Mouse (Mus musculus) adrenal gland, adult (tissue): Measurements from ENCODE around the gene Urod.

ENCODE experiments used
- DNase-seq, 2 experiments: peaks; one replicate each; pipeline ENCODE4 v3.0.0; 2022 to 2023; ENCODE audit warnings: low spot score in 1 of 2; ENCODE audit not compliant: inconsistent age in 2 of 2

Urod gene

DNA sequence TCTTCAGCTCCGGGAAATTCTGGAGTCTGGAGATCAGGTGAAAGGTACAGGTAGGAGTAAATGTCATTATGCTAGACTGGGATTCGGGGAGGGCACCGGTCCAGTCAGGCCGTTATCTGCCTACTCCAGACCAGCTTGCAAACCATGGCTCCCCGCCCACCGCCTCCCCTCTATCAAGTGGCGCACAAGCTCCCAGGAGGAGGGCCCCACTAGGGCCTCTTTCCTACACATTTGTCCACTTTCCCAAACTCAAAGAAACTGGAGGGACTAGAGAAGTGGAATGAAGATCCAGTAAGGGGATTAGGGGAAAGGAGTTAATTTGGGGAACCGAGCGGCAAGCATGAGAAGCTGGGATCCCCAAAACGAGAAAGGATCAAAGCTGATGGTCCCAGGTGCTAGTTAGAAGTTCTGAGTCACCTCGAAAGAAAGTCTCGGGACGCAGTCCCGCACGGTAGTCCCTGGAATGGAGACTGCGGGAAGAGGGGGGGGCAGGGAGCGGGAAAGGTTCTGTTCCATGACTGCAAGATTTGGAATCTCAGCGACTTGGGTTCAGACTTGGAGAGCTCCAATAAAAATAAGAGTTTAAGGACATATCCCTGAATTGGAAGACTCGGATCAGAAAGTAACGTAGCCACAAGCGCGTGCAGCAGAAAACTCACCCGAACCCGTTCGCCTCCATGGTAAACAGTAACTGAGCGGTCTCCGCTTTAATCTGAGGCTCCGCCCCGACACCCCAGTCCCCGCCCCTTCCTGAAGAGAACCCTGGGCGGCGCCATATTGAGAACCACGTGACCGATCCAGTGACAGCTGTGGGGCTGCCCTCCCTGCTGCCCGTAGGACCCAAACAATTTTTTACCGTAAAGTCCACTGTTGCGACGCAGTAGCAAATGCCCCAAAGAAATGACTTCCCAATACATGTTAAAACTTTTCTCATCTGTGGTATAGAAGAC lies at the start of gene Urod:
TSS of gene Urod (minus strand) at position 742 of the 950 bp plus-strand sequence.
- peak; percentile 96 to 98 for DNase-seq

DNA sequence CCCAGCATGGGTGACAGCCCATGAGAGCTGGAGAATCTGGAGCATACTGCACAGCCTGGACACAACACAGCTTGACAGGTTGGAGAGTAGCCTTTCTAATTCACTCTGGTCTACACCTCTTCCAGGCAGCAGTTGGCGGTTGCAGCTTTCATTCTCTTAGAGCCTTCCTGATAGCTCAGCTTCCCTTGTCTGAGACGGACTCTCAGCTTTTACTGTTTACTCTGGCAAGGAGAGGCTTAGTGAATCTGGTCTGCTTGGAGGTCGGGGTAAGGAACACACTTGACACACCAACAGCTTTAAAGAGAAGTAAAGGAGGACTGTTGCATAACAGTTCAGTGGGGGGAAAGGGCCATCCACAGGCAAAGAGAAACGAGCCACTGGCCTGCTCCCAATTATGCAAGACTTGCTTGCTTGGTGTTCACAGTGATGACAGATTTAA lies 47.1 kb upstream of the Urod start:
- DNase-seq: peak; percentile 71 to 91

DNA sequence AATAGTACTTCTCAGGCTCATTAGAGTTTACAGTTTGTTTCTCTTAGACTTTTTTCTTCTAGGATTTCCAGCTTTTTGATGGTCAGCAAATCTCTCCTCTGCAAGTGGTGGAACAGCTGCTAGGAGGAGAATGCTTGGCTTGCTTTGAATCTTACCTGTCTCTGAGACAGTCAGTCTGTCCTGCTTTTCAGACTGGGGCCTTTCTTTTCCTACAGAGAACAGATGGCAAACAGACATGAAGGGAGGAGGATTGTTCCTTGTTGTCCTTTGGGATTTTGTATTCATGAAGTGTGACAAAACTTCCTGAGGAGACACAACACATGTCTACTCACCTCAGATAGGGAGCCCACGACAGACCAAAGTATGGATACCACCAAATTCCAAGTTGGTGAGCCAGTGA lies 46.6 kb upstream of the Urod start:
- DNase-seq: no peak

DNA sequence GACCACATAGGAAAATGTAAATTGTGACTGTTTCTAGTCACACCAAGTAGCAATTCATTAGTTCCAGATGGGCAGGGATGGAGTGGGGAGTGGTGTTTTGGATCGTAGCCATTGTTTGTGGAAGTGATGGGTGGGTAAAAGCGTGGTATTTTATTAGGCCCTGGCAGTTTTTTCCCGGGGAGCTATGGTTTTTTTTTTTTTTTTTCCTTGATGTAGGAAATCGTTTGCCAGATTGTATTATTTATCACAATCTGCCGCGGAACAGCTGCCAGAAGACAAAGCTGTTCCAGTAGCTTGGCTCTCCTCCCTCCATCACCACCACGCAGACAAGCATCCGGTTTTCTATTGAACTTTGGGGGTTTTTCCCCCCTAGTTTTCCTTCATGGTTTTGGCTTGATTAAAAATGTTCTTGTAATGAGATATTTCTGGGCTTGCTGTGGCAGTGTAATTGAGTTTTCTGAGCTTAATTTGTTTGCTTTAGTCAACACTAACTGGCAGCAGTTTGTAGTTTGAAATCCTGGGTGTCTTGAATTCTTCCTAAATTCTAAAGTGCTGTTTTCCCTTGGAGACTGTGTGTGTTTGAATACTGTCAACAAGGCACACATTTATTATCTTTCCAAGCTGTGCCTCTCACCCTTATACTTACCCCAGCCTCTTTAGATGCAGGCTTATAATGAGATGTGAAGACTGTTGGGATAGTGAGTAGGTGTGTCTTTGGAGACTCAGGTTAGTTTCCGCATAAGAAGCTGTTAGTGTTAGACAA lies 45.9 kb upstream of the Urod start:
- DNase-seq: peak; percentile 42 to 76

DNA sequence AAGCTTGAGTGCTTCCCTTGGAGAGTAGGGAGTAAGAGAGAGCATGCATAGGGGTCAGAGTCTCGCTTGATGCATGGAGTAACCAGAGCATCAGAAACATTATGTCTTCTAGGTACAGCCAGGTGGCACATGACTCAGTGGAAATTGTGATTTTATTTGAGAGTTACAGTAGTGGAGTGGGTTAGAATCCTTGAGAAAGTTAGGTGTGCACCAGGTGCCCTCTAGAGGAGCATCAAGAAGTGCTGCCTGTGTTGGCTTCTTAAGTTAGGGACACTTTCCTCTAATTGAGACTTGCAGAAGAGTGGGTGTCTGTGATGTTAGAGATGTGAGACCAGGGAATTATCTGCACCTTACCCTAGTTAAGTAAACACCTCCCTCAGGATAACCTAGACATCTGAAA lies 36.9 kb upstream of the Urod start:
- no peak for DNase-seq

DNA sequence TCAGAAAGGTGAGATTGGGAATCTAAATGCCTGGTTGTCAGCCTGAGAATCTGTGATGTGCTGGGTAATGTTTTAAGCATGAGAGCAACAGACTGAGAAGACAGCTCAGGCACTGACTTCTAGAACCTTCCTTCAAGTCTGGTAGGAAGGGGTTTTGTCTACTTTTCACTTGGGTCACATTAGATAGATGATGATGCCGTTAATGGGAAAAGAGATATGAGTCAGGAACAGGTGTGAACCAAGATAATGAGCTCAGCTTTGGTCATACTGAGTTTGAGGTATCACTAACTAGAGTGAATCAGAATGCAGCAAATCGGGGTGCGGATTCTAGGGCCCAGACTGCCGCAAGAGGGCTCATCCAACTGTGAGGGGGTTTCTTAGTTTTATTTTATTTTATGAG lies 29.3 kb upstream of the Urod start:
- DNase-seq: no peak

DNA sequence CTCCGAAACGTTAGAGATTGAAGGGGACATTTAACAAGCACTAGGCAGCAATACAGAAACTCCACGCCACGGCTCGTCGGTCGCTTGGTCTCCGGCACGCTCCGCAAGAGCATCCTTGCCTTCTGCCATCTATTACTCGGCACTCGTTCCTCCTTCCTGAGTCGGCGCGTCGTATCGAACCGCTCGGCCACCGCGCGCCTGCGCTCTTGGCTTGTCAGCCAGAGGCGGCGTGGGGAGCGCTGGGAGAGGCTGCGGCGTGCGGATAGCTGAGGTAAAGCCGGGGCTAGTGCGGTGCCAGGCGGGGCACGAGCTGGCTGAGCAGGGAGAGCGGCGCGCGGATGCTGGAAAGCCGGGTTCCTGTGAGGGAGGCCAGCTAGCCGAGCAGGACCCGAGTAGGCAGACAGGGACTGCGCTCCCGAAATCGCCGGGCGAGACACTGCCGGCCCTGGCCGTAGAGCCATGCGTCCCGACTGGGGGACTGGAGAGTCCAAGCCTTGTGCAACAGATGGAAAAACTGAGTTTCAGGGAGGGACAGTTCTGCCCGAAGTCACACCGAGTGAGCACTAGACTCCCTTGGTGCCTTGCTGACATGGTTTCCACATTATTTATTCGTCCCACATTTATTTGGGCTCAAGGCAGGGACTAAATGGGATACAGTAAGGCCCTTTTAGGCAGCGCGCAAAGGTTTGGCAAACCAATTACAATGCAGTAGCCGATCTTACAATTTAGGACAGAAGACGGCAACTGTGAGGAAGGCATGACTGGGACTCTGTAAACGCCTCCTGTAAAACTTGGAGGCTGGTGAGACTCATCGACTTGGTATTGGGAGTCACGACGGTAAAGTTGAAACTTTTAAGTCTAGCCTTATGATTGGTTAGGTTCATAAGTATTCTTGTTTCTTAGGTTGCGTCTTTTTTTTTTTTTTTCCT lies 25.3 kb upstream of the Urod start, which contains the start of gene Eif2b3:
TSS of gene Eif2b3 (plus strand) at position 197 of the 929 bp plus-strand sequence.
- peak; percentile 92 to 97 for DNase-seq

DNA sequence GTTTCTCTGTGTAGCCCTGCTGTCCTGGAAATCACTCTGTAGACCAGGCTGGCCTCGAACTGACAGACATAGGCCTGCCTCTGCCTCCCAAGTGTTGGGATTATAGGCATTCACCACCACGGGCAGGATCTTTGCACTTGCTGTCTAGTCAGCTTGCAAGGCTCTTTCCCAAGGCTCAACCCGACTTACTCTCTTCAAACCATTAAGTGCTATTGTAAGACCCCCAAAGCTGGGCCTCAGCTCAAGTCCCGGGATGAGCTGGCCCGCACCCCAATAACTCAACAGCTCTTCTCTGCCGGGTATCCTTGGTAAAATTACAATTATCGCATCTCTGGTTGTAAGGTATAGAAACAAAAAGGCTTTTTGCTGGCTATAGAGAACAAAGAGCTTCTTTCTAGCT lies 24.1 kb upstream of the Urod start:
- DNase-seq: no peak

DNA sequence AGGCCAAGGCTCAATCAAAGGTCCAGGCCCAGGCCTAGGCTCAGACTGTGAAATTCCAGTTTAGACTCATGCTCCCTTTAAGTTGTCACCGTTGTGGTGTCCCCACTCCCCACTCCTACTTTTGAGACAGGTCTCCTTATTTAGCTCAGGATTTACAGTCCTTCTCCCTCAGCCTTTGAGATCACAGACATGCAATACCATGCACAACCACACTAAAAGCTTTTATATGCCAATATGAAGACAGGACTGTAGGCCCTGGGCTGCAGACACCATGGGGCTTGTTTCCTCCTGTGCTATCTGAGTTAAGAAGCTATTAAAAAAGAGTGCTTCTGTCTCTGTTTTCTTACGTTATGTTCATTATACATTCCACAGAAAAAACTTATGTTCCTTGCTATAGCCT lies 23.5 kb upstream of the Urod start:
- no peak for DNase-seq

DNA sequence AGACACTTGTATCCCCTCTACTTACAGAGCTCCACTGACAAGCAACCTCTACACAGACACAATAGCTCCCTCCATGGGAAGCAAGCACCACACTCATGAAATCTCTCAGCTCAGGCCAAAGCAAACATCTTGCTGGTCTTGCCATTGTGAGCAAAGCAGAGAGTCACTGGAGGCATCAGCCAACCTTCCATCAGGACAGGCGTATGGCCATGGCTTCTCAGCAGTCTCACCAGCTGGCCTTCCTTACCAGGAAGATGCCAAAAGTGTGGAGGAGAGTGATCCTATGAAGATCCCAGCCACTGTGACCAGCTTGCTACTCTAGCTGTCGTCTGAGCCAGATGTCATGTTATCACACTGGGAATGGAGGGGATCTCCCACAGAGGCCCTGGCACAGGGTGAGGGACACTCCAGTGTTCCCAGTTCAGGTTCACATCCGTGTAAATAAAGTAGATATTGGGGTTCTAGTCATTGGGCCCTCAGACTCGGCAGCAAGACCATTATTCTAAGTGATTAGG lies 20.7 kb upstream of the Urod start:
- no peak for DNase-seq

DNA sequence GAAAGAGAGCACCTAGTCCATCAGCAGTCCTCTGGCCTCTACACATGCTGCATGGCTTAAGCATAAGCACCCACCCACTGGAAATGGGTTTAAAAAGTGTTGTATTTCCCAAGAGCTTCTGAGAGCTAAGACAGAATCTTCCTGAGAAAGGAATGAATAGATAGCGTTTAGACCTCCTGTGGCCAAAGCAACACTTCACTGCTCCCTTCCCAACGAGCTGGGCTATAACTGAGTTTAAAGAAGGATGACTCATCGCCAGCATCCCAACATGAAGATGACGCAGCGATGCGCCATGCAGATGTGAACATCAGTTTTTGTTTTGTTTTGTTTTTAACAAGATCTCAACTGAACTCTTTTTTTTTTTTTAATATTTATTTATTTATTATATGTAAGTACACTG lies 19.4 kb upstream of the Urod start:
- no peak for DNase-seq

DNA sequence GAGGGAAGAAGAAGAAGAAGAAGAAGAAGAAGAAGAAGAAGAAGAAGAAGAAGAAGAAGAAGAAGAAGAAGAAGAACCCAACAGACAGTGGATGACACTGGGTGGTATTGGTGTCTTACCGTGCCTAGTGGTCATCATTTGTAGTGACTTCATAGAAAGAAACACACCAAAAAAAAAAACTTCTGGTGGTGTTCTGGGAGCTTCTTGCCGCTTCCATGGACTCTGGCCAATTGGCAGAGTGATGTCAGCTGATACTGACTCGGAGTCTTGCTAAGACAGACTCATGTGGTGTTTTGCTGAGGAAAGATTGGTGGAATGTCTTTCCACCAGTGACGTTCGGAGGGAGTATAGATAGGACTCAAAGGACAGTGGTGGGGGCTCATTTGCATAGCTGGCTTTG lies 16.0 kb upstream of the Urod start:
- DNase-seq: no peak

DNA sequence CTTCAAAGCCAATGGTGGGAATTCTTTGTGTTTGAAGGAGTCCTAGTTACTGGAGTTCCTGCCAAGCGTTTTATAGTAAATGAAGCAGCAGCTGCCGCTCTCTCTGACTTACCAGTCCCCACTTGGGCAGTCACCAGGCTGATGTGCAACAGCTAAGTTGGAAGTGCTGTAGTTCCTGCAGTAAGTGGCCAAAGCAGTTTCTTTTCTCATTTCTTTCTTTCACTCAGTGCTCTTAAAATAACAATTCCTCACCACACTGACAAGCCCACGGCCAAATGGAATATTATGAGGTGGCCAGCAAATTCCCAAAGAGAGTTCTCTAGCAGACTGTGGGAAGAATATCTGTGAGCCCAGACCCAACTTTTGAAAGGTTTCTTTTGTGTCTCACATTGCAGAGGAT lies 12.8 kb upstream of the Urod start:
- no peak for DNase-seq

DNA sequence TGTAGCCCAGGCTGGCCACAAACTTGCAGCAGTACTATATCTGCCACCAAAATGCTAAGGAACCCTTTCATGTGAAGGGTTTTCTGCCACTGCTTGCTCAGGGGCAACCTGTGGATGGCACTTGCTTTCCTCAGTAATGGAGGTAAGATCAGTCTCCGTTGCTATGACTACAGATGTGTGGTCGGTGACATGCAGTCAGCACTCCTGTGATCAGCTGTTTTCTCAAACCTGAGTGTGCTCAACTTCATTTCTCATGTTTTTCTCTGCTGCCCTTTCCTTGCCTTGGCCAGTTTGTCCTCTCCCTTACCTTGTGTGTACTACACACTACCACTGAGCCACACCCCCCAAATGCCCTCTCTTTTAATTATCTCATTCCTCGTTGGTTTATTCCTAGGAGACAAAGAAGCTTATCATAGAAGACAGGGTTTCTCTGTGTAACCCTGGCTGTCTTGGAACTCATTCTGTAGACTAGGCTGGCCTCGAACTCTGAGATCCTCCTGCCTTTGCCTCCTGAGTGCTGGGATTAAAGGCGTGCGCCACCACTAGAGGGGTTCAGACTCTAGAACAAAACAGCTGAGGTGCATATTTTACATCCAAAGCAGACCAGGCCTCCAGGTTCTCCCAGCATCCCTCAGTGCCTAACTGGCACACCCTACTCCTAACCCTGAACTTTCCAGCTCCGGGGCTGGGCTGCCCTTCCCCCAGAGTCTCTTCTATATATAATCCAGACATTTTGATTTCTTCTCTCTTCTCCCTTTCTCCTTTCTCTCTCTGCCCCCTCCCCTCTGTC lies 11.6 kb upstream of the Urod start:
- DNase-seq: no peak

DNA sequence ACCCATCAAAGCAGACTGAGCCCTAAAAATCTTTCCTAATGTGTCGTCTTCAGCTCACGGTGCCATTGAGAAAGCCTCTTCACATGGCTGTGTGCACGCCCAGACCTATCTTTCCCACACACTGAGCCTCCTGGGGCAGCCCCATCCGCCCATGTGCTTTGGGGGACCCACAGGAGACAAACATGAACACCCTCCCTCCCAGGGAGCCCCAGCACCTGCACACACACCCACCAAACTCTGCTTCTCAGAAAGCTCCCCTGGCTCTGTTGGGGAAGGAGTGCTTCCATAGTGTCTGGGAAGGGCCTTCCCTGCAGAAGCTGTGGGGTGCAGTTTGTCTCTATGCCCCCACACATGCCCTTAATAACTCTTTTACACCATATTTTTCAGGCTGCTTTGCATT lies 10.4 kb upstream of the Urod start:
- DNase-seq: no peak

DNA sequence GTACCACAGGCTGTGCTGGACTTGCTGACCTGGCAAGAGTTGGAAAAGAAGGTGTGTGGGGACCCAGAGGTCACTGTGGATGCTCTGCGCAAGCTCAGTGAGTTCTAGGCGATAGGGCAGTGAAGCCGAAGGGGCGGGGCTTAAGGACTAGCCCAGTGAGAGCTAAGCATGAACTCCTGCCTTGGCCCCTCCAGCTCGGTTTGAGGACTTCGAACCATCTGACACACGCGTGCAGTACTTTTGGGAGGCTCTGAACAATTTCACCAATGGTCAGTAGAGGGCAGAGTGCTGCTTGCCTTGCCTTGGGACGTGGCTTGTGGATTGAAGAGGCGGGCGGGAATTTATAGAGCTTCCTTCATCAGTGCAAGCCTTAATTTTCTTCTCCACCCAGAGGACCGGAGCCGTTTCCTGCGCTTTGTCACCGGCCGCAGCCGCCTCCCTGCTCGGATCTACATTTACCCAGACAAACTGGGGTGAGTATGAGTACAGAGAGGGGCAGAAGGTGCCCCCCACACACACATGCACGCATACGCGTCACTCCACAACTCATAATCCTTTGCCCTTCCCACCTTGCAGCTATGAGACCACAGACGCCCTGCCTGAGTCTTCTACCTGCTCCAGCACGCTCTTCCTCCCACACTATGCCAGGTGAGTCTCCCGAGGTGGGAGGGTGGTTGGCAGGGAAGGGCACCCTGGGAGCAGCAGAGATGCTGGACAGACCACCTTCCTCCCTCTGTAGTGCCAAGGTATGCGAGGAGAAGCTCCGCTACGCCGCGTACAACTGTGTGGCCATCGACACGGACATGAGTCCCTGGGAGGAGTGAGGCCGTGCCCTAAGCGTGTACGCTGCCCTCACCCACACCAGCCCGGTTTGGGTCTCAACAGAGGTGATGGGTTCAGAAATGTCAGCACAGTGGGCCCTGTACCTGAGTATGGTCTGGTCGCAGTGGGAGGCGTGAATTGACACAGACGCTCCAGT lies 8.6 kb upstream of the Urod start:
- peak; percentile 60 to 88 for DNase-seq

DNA sequence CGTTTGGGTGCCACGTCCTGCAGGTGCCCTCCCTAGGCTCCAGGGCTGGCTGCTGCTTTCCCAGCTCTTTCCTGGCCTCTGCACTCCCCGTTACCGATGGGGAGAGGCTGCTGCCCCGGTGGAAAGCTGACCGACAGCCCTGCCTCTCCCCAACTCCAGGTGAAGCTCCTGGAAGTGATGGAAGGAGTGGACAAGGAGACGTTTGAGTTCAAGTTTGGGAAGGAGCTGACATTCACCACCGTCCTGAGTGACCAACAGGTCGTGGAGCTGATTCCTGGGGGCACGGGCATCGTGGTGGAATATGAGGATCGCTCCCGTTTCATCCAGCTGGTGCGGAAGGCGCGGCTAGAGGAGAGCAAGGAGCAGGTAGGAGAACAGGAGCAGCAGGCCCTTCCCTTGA lies 7.7 kb upstream of the Urod start:
- no peak for DNase-seq

DNA sequence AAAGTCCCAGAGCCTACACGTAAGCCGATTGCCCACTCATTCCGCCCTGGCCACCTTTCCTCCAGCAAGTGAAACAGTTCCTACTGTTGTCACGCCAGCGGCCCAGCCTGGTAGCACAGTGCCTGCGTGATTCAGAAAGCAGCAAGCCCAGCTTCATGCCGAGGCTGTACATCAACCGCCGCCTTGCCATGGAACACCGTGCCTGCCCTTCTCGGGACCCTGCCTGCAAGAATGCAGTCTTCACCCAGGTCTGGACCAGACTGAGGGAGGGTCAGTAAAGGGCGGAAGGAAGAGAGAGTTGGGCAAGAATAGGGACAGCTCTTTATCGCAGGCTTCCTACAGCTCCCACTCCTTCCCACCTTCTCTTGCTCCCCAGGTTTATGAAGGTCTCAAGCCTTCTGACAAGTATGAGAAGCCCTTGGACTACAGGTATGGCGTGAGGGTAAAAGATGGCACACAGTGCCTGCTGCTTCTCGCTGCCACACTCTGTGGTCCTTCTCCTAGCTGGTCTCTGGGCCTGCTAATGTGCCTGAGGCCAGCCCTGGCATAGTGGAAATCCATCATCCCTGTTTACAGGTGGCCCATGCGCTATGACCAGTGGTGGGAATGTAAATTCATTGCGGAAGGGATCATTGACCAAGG lies 5.4 kb upstream of the Urod start:
- DNase-seq: no peak
